Mouse (Mus musculus) frontal cortex, adult 2 months (tissue): ENCODE measurements at regions not wholly inside any gene's neighbourhood (a gene's known extent, or its start where the extent isn't known, plus 50 kb on each side); places are given as distances from the start of the nearest gene placed in this dataset.
A peak's percentile ranks its signal among the peaks of the same experiment; 100 is the strongest.

ENCODE experiments used
- DNase-seq, 2 experiments: peaks; one replicate each; pipeline ENCODE4 v3.0.0; 2022; ENCODE audit warnings: low spot score in 1 of 2; ENCODE audit errors: extremely low spot score in 1 of 2

DNA sequence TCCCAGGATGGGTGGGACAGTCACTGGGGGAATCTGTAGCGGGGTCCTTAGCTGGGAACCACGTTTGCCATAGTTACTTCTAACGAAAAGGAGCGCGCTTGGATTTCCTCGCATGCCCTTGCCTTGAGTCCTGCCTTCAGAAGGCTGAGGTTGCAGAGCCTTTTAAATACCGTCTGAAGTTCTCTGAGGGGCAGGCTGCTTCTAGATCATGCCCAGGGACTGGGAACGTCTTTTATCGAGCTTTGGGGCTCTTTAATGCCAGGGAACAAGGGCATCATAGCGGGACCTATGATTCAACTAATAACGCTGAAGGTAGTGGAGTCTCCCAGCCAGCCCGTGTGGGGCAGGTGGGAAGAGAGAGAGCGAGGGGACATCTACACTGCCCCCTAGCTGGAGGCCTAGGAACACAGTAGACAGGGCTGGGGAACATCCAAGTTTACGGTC, 369.1 kb downstream of the Vrk1 start:
- no peak for DNase-seq

DNA sequence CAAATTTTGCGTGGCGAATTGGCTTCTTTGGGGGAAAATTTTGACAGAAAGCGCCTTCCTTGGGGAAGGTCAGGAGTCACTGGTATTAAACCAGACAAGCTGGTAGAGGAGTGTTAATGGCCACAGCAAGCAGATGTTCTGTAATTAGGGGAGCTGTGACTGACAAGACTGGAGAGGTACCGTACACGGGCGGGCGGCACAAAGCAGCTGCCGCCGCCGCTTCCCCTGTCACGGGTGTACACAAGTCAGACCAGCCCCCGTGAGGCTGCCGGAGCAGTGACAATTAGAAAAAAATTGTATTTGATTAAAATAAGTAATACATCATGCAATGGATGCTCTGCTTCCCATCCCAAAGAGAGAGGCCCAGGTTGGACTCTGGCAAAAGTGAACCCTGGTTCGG, 369.8 kb downstream of the Vrk1 start:
- DNase-seq, result no peak

- DNase-seq, result no peak
These were observed 371.8 kb downstream of the Vrk1 start for GRCm38 (mm10) chr12:106381821-106382220.

DNA sequence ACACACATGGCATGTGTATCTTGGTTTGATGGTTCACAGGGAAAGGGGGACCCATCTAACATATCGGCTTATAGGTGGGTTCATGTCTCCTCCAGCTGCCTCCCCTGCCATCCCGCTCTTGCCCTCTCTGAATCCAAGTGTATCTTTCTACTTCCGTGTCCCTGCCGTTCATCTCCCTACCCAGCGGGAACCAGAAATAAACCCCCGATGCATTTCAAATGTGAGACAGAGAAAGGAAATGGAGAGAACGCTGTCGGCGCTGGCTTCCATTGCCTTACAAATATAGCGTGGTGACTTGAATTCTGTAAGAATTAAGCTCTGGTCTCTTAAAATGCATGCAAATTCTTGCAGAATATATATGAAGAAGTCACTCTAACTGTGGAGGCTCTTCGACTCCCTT, 379.2 kb downstream of the Vrk1 start:
- DNase-seq, result no peak

DNA sequence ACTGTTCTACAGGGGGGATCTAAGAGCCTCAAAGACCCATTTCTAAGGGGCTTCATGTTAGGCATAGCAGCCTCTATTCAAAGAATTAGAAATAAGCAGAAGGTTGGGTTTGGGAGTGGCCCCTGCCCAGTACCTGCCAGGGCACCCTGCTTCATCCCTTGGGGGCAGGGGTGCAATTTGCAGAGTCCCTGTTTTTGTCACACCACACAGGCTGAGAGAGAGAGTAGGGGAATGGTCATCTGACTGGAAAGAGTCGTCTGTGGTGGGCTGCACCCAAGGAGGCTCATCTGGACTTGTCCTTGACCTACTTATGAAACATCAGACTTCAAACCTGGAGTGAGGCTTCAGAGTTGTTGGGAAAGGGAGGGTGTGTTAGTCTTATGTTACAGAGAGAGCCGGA, 382.3 kb downstream of the Vrk1 start:
- DNase-seq, result no peak

DNA sequence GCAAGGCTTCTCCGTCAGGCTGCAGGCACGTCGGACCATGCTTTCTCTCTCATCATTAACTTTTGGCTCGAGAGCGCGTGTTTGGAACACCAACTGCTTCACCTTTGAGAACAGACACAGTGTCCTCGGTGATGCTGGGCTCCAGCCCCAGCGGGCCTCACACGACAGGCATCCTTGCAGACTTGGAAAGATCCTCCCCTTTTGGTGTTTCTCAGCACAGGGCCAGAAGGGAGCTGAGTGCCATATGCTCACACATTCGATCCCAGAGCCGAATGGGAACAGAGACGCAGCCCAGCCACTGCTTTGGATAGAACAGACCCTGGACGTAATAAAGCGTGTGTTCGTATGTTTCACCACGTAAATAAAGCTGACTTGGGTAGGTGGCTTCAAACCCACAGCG, 389.1 kb downstream of the Vrk1 start:
- no peak for DNase-seq

GRCm38 (mm10) chr12:106411075-106411474, 401.0 kb downstream of the Vrk1 start:
- DNase-seq, result no peak

DNA sequence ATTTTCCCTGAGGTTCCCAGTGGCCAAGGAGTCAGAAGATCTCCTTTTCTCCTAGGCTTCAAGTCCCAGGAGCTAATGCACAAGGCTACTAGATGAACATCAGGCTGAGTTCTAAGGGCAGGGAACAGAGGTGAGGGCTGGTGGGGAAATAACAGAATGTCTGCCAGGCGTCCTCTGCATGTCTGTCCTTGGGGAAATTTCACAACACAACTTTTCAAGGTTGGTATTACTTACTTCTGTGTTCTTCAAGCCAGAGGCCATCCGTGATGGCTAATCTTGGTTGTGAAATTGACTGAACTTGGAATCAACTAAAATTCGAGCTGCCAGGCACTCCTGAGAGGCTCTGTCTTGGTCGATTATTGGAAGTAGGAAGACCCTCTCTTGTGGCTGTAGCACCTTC, 416.6 kb downstream of the Vrk1 start:
- DNase-seq, result no peak

DNA sequence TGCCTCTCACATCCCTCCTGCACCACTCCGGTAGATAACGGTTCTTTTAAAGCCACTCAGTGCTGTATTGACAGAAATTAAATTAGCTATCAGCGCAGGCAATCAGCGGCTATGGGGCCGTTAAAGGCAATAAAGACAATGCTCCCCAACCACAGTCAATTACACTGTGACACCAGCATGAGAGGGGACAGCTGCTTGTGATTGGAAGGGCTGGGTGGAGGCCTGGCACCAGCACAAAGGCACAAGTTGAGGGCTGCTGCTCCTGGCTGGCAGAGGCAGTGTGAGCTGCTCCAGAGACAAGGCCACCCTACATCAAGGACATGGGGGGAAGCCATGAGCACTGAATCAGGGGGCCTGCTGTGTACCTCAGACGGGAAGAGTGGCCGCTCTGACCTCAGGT, 420.0 kb downstream of the Vrk1 start:
- DNase-seq, result no peak

DNA sequence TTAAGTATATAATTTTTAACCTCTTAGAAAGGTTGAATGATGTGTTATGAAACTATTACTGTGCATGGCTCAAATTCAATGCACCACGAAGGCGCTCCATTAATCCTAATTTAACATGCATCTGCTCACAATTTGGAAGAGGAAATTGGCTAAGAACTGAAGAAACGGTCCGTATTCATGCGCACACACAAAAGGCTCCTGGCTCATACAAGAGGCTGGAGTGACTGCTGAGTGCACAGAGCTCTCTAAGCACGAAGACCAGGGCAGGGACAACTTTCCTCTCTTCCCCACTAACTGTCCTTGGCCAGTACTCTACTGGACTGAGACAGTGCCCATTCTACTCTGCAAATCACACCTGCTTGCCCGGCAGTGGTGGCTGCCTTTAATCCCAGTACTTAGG, 435.1 kb downstream of the Vrk1 start:
- DNase-seq, result no peak

GRCm38 (mm10) chr12:106445976-106446375, 435.9 kb downstream of the Vrk1 start:
- DNase-seq, result no peak

DNA sequence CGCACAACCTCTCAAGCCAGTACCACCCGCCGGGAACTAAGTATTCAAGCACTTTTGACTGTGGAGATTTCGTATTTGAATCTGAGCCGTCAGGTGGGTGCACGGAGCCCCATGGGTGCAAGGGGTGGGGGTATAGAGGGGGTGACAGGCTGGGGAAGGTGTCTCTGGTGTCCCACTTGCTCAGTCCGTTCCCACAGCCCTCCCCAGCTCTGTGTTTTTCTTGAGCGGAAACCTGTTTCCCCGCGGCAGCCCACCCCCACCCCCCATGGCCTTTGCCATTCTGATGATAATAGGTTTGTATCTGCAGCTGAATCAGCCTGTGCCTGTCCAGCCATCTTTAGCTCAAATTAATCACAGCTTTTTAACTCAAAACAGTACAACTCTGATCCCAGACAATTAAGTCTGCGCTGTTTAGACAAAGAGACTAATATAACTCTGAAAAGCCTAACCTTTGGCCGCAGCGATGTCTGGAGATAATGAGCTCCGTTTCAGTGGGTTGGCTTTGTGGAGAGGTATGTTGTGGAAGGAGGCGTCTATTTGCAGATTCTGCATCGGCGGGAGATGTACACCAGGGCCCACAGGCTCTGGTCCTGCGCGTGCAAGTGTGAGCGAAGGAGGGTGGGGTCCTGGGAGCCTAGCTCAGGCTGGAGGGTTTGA, 437.0 kb downstream of the Vrk1 start:
- DNase-seq, result no peak

DNA sequence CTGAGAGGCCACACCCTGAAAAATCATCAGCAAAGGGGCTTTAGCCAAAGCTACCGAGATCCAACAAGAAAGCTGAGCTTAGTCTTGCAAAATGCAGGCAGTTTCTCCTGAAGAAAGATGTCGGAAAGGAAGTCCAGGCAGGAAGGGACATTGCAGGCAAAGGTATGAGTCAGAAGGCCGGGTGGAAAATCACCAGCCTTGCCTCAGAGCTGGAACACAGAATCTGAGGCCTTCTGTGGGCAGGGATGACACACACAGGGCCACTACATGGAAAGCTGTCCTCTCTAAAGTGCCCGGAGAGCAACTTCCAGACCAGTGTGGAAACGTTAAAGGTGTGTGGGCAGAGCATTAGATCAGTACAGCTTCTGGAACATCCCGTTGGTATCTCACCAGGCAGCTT, 438.5 kb downstream of the Vrk1 start:
- DNase-seq, result no peak

GRCm38 (mm10) chr12:106453491-106453890, 443.5 kb downstream of the Vrk1 start:
- DNase-seq, result no peak

DNA sequence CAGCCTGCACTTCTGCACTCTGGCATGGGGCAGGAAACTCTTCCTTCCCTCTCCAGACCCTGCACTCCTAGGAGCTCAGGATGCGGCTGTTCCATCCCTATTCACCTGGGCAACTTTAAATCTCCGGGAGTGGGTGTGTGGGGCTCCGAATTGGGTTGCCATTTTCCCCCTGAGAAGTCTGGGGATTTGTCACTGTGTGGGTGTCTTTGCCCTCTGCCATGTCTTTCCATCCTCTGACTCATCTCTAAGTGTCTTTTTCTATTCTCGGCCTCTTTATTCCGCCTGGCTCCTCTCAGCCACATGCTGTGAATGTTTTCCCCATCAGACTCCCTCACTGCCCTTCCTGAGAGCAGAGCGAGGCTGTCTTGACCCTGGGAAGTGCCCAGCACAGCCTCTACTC, 448.2 kb downstream of the Vrk1 start:
- DNase-seq, result peak in 1 of 2 experiments; percentile 51

- peak in 1 of 2 experiments; percentile 31 for DNase-seq
These were observed 450.6 kb downstream of the Vrk1 start for GRCm38 (mm10) chr12:106460650-106461049.

DNA sequence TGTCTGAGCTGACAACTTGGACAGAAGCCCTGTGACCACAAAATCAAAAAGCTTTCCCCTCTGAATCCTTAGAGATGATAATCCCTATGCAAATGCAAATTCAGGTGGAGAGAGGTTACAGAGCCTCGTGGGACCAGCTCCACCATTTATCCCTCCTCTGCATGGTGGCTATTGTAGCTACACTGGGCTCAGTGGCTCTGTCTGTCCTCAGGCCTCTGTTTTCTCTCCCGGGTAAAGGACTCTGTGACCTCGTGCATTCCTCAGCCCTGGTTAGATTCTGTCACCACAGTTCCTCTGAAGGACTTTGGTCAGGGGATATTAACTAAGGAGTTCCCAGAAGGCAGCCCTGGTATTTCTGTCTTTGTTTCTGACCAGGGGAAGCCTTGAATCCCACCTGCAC, 452.3 kb downstream of the Vrk1 start:
- DNase-seq, result no peak

DNA sequence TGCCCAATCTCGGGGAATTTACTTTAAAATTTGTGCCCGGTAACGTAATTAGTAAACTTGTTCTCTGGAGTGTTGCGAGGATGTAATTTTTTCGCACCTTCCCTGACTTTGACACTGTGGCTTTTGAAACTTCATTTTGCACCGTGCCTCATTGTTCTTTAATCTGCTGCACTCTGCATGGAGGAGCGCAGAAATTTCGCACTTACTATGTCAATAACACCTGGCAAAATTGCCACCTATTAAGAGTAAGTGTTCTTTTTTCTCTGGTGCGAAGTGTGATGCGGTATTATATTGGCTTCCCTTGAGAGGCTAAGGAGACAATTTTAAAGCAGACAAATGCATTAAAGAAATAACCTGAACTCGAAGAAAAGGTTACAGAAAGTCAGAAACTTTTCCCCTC, 454.7 kb downstream of the Vrk1 start:
- no peak for DNase-seq

- DNase-seq, result no peak
These were observed 458.3 kb downstream of the Vrk1 start for GRCm38 (mm10) chr12:106468173-106468860.

DNA sequence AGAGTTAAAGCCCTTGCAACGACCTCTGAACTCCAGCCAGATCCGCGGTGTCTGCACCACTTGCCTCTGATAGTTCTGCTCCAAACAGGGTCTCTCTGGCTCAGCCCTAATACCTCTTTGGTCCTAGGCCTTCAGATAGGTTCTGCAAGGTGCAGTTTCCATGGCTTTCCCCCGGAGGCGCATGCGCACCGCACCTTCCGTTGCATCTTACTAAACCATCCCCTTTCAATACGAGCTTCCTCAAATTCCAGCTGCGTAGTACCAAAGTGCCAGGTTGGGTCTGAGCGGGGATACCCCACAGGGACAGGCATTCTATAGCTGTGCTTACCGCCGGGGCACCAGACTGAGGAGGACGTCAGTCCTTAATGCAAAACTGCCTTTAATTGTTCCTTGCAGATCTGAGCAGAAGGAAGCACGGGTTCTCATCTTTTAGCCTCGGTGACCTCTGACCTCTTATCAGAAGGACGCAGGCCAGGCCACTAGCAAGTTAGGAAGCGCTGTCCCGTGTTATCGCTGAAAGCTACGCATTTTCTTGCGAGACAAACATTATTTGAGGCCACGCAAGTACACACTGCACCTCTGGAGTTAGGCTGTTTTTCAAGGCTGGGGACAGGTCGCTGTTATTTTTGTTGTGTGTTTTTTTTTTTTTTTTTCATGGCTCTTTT, 464.6 kb downstream of the Vrk1 start:
- DNase-seq, result peak in 1 of 2 experiments; percentile 69

DNA sequence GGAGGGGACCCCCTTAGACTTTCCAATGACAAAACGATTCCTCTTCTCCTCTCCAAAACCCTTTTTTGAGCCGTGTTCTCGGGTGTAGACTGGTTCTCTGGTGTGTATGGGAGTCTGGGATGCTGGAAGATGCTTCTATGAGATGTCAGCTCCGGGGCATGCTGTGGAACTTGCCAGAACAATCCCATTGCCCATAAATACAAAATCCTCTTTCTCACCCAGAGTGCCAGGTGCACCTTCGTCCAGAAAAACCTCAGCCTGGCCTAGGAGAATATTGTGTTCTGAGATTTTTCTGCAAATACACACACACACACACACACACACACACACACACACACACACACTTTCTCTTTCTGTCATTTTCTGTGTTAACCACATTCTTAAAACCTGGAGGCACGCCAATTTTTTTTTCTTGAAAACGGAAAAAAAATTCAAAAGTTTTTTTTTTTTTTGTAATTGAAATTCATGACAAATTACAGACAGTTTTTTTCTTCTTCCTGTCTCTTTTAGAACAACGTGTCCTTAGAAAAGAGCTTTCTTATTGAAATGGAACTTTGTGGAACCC, 465.5 kb downstream of the Vrk1 start:
- no peak for DNase-seq
